Mouse (Mus musculus): Measurements from ENCODE around the gene Golim4.
"Not testable (repeated sequence)": the region's sequence is repeated elsewhere in the genome, so short reads cannot be mapped to it uniquely, and the experiment has no call there.

Golim4 gene

DNA sequence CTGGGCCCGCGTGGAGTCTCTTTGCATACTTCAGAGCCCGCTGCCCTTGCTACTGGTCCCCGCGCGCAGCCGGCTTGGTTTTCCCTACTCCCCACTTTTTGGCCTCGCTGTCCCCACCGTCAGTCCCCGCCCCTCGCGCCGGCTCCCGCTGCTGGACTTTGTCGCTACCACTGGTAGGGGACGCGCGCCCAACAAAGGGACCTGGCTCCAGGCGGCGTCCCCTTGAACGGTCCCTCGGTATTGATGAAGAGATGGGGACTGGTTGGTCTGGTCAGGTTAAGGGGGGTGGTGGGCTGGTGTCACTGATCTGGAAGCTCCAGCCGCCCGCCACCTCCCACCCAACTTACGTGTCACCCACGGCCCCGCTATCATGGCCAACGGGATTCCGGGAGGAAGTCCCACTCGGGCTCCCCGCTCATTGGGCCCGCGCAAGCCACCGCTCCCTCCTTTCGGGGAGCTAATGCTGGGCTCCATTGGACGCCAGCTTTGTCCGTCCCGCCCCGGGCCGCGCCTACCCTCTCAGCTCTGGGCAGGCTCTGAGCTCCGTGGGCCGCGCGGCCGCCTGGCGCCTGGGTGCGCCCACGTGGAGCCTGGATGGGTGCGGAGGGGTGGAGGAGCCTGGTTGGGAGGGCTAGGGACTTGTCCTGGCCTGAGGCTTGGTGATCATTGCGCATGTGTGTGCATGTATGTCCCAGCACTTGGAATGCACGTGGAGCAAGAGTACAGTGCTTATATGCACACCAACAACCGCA, at the start of gene Golim4:
Gene Golim4 (minus strand): TSS at position 399 of the 752 bp plus-strand sequence.
- DNase-seq (ENCODE audit: low spot score in 2 of 2), result peak; percentile 82 to 87

DNA sequence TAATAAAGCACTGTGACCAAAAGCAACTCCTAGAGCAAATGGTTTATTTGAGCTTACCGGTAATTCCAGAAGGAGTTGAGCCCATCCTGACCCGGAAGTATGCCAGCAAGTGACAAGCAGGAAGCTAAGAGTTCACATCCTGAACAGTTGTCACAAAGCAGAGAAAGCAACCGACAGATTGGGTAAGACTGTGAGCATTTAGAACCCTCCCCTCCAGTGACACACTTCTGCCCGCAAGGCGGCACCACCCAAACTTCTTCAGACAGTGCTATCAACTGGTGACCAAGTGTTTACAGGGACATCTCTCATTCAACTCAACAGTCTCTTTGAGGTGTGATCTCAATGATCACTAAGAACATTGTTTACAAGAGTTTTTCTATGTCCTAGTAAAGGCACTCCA, 48.9 kb upstream of the Golim4 start:
- DNase-seq (ENCODE audit: low spot score in 2 of 2), result no peak

DNA sequence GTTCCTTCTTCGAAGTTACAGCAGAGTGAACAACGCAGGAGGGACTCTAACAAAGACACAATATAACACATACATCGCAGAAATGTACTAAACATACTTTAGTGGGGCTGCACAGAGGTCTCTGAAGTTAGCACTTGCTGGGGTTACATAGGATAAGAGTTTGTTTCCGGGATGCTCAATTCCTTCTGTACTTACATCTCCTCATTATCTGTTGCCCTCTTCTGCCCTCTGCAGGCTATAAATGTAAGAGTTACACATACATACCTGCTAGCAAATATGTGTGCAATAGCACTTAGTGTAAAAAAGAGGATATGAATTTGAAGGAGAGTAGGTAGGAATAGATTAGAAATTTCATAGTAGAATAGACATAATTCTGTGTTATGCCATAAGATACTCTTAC, 44.4 kb upstream of the Golim4 start:
- DNase-seq (ENCODE audit: low spot score in 2 of 2), result peak in 1 of 2 experiments; percentile 28

DNA sequence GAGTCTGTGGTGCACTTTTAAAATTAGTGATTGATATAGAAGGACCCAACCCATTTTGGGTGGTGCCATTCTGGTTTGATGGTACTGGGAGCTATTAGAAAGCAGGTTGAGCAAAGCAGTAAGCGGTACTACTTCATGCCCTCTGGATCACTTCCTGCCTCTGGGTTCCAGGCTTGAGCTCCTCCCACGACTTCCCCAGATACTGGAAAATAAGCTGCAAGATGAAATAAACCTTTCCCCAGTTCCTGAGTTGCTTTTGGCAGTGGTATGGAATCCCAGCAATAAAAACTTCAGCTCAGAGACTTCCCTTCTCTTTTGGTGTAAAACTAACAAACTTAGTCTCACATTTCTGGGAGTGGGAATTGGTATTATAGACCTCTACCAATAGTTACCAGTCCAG, 43.7 kb upstream of the Golim4 start:
- no peak for DNase-seq (ENCODE audit: low spot score in 2 of 2)

DNA sequence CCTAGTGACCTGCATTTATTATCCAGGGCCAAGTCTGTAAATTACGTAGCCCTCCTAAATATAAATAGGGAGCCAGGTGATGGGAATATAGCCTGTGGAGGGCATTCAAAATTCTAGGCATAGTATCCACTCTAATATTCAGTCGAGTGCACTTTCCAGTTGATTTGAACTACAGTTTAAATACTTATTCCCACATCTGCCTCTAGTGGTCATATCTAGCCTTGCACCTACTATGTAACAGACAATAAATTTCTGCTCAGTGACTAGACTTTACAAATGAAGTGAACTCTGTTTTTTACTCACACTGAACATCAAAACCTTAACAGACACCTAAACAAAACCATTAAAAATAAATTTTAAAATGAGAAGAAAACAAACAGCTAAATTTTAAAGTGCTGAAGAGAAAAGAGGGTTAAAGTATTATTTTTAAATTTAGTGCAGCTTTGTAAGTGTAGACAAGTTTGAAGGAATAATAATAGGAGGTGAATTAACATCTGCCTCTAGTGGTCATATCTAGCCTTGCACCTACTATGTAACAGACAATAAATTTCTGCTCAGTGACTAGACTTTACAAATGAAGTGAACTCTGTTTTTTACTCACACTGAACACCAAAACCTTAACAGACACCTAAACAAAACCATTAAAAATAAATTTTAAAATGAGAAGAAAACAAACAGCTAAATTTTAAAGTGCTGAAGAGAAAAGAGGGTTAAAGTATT, 24.4 kb upstream of the Golim4 start:
- not testable (repeated sequence) for DNase-seq (ENCODE audit: low spot score in 2 of 2)

DNA sequence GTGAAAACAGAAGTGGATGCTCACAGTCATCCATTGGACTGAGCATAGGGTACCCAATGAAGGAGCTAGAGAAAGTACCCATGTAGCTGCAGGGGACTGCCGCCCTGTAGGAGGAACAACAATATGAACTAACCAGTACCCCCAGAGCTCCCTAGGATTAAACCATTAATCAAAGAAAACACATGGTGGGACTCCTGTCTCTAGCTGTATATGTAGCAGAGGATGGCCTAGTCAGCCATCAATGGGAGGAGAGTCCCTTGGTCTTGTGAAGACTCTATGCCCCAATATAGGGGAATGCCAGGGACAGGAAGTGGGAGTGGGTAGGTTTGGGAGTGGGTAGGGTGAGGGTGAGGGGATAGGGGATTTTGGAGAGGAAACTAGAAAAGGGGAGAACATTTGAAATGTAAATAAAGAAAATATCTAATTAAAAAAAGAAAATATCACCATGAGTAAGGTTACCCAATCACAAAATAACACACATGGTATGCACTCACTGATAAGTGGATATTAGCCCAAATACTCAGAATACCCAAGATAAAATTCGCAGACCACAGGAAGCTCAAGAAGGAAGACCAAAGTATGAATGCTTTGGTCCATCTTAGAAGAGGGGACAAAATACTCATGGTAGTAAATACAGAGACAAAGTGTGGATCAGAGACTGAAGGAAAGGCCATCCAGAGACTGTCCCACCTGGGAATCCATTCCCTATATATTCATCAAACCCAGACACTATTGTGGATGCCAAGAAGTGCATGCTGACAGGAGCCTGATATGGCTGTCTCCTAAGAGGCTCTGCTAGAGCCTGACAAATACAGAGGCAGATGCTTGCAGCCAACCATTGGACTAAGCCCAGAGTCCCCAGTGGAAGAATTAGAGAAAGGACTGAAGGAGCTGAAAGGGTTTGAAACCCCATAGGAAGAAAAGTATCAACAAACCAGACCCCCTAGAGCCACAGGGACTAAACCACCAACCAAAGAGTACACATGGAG, 6.3 kb upstream of the Golim4 start:
- DNase-seq (ENCODE audit: low spot score in 2 of 2), result not testable (repeated sequence)

DNA sequence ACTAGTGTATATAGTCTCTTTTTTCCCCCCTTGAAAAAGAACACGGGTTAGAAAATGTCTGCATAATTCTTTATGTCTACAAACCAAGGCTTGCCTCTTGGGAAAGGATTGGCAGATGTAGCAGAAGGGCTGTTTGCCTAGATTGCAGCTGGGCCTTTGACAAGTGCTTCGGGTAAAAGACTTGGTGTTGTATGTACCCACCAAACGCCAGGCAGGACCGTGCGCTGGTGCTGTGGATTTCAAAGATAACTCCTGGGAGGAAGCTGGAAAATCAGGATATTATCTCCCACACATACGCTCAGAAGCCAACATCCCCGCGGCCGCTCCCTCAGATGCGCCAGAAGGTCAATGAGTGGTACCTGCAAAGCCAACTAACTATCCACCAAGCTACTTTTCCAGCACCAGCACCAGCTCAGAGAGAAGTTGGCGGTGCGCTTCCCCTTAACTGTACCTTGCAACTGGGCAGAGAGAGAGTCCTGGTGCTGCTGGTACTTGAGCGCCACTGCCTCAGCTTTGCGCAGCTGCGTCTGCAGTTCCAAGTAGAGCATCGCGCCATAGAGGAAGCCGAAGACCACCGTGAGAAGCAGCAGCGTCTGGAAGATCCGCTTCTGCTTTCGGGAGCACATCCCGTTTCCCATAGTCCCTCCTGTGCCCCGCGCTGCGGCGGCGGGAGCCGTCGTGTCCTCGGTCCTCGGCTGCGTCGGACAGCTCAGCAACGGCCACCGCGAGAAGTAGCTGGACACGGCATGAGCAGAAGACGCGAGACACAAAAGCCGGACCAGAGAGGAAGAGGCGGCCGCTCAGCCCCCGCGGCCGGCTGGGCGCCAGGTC, 873 bp downstream of the Golim4 start:
- DNase-seq (ENCODE audit: low spot score in 2 of 2), result peak; percentile 3 to 8

DNA sequence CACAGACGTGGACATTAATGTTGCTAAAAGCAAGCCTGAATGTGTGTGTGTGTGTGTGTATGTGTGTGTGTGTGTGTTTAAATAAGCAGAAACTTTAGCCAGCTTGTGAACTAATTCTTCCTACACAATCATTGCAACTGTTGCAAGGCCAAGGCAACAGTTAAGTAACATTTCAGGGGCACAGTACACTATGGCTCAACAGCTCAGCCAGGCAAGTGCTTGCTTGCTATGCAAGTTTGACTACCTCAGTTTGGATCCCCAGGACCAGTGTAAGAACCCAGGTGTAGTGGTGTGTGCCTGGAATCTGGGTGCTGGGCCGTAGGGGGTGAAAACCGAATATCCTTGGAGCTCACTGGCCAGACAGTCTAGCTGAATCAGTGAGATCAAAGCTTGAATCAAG, 2.6 kb downstream of the Golim4 start:
- DNase-seq (ENCODE audit: low spot score in 2 of 2), result no peak

DNA sequence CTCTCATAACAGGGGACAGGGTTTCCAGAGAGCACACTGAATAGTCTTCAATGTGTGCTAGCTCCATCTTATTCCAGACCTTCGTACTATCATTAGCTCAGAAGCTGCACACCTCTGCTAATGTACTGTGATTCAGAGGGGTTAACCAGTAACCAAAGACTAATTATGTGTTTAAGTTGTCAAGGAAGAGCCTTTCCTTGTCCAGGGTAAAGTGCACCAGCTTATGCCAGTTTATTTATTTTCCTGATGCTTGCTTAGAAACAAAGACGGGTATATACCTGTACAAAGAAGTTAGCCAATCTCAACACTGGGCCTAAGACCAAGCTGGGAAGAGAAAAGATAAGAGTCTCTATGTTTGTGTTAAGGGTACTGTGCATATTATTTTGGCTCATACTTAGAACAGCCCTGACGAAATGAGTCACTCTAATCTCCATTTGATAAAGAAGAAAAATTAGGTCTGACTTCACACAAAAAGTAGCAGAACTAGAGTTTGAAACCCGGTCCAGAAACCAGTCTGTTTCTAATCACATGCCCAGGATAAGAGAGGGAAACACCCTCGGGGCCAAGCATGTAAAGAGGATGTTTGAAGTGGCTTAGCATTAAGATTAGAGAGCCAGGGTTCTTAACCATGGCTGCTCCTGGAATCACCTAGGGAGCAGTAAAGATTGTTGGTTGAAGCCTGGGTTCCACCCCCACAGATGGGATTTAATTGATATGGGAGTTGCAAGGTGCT, 4.3 kb downstream of the Golim4 start:
- DNase-seq (ENCODE audit: low spot score in 2 of 2), result no peak

DNA sequence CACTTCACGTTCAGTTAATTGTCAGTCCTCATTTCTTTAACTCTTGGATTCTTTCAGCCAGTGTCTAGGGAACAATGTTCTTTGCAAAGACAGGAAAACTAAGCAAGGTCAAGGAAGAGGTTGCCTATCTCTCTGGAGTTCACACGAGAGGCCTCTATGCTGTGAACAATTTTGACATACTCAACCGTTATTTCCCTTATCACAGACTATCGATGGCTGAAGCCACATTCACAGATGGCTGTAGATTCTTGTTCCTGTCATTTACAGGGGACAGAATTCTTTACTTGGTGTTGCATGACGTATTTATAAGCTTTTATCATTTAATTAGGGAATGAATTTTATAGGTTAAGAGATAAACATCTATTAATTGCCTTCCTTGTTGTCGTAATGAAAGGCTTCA, 5.9 kb downstream of the Golim4 start:
- no peak for DNase-seq (ENCODE audit: low spot score in 2 of 2)

DNA sequence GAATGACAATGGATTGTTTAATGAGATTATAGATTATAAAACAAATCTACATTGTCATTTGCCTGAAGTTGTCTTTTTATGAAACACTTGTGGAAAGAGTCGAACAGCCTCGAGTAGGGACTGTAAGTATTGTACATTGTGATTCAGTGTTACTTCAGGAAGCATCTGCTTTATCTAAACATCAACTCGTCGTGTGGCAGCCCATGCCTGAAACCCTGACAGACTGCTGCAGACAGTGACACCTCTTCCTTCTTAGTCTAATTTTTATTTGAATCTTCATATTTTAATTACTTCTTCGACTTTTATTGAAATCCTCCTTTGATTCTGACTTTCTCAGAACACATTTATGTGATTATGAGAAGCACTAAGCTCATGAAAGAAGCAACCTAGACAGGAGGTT, 7.4 kb downstream of the Golim4 start:
- DNase-seq (ENCODE audit: low spot score in 2 of 2), result no peak

DNA sequence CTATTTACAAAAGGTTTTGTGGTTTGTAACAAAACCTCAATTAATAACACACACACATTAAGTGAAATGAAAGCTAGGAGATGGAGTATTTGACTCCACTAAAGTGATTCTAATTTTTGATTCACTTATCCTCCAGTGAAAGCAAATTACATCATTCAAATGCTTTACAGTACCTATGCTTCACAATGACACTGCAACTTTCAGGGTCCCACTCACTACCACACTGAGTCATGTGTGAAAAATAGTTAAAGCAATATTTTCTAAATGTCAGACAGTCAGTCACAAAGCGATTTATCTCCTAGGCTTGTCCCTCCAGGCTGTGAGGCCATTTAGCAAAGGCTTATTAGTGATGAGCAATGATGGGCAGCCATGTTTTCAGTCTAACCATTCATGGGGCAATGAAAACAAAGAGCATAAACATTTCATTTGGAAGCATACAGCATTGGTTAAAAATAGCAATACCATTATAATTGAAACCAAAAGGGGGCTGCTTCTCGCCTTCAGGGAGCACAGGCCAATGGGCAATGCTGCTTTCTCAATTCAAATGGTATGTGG, 8.1 kb downstream of the Golim4 start:
- no peak for DNase-seq (ENCODE audit: low spot score in 2 of 2)

DNA sequence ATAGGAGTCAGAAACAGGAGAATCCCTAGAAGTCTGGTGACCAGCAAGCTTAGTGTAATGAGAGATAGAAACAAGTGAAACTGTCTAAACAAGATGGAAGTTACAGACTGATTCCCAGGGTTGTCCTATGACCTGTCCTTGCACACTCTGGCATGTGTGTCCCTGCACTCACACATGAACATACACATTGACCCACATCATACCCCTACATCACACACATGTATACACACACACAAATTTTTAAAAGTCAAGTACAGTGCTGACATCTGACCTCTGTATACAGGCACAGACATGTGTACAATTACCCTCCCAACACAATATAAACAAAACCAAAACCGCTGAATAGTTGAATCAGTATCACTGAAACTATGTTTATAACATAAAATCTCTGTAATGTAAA, 8.7 kb downstream of the Golim4 start:
- no peak for DNase-seq (ENCODE audit: low spot score in 2 of 2)

DNA sequence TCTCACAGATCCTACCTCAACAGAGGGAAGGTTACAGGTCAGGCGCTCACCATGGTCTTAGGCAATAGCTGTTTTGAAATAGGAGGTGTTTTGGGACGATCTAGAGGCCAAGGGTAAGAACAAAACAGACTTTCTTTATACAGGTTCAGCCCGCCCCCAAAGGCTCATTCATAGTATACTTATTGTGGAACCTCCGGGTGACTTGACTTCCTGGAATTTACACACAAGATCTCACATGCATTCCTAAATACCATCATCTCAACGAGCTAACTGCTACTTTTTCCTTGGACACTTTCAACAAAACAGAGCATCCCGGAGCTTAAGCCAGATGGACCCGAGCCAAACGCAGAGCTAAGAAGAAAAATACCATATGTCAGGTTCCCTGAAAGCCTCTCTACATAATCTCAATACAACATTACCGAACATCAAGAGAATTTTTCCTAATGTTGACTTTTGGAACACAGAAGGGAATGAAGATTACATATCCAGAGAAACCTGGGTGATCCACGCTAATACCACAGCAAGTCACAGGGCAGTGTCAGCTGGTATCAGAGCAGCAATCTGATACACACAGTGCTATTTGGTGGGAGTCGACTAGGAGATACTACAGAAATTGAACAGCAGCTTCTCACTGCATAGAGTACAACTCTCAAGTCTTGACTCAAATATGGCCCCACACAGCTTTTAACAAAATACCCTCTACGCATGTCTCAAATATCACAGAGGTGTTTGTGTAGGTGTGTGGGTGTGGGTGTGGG, 14.3 kb downstream of the Golim4 start:
- DNase-seq (ENCODE audit: low spot score in 2 of 2), result no peak

DNA sequence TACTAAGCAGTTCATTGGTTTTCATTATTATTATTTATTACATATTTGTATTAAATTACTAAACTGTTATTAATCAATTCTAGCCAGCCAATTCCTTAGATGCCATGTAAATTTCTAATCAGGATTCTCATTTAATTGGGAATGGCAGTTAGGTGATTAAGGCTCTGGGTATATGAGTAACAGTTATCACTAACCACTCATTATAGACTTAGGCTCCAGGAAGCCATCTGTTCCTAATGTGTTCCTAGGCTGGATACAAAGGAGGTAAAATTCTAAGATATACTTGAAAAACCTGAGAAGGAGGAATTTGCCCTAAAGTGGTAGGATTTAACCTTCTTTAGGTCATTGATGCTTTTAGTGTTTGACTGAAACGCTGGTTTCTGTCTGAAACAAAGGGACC, 14.9 kb downstream of the Golim4 start:
- no peak for DNase-seq (ENCODE audit: low spot score in 2 of 2)

DNA sequence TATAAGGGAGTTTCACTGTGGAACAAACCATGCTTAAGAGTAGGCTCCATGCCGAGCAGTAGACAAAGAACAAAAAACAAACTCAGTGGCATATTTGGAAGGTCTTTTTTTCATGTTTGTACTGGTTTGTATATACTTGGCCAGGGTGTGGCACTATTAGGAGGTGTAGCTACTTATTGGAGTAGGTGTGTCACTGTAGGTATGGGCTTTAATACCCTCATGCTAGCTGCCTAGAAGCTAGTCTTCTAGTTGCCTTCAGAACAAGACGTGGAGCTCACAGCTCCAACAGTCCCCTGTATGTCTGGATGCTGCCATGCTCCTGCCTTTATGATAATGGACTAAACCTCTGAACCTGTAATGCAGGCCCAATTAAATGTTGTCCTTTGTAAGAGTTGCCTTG, 20.6 kb downstream of the Golim4 start:
- DNase-seq (ENCODE audit: low spot score in 2 of 2), result no peak

DNA sequence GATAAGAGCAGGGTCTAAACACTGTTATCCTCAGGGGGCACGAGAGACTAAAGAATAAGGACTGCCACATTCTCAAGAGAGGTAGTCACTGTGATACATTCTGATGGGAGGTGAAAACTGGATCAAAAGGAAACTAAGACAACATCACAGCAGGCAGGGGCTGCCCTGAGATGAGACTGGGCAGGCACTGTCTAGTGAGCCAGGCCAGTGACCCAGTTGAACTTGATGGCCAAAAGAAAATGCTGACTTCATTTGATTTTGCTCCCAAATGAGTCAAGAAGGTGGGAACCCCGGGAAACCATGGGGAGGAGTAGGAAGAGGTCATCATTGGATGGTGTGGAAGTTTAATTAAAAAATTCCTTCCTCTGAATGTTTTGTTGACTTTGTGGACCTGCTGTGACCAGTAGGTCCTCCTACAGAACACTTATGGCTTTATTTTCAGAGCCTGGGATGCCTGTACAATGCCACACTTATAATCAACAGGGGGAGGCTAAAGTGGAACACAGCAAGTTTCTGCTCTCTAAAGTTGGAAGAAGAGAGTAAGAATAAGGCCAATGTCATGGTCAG, 26.0 kb downstream of the Golim4 start:
- DNase-seq (ENCODE audit: low spot score in 2 of 2), result no peak

DNA sequence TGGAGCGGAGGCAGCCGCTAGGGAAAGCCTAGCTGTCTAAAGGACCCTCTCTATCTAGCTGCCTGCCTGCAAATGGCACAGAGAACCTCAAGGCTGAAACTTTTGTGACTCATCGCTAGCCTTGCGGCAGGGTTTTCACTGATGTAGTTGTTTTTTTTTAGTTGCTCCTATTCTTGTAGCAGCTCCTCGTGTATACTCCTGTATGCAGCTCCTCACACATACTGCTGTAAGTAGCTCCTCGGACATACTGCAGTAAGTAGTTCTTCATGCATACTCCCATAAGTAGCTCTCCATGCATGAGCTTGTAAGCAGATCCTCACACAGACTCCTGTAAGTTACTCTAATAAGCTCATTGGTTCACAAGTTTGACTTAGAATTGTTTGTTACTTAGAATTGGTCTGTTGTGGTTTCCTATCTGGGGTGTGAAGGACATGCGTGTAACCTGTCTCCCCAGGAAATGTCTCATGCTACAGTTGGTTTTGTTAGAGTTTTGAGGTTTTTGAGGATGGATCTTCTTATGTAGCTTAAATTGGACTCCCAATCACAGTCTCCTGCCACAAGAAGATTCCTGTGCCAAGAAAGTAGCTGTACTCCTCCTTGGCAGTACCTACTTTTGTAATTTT, 26.7 kb downstream of the Golim4 start:
- DNase-seq (ENCODE audit: low spot score in 2 of 2), result no peak

DNA sequence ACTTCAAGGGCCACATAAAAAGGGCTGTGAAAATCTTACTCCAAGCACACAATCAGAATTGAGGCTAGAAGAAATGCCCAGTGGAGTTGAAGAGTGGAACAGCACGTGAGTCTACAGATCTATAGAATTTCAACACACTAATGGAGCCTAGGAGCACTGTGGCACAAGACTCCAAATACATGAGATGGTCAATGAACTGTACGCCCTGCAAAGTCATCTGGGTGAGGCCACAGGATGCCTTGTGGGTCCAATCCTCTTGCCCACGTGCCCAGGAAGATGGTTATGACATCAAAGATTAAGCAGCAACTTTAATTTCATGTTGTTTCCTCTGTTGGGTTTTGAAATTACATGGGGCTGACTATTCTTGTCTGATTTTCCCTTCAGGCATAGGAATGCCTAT, 30.4 kb downstream of the Golim4 start:
- no peak for DNase-seq (ENCODE audit: low spot score in 2 of 2)

All from frontal cortex, postnatal 25 days (tissue).